Mouse (Mus musculus): ENCODE results near the gene Omp. TPM values are rescaled to one million over a fixed set of nuclear protein-coding genes. Genes with fewer than 3 reads are reported as not detected.
A peak's percentile ranks its signal among the peaks of the same experiment; 100 is the strongest.

Gene Omp
- polyA plus RNA-seq, 1 experiment from 2014 or later = 0.37 TPM

DNA sequence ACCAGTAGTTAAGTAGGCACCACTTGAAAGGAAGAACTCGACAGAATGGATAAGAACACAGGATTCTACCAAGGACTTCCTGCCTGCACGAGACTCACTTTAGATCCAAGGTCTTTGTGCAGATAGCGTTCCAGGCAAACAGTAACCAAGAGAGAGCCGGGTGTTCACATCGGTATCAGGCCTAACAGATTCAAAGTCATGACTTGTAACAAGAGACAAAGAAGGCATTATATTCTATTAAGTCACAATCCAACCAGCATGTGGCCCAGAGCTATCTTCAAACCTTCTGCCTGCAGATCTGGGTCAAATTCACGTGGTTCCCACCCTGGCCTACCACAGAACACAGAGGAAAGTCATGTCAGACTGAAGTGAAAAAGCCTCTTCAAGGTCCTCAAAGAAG, 30.6 kb downstream of the Omp start:
- 47% methylated on average over 6 of the region's 6 CpGs for WGBS
- 0 out of 2 replicates have a peak, but pooled peaks cover 5% of the 10 kb centered on the region for H3K27me3 ChIP-seq (replicated peaks; ENCODE audit: control insufficient read depth, insufficient read depth, low read length)
- 0 out of 2 replicates have a peak overlapping the region, but pooled peaks have one; percentile 6 for H3K9ac ChIP-seq (ENCODE audit: low read depth, low read length)
- no peak overlapping the region for H3K4me2 ChIP-seq (ENCODE audit: low read depth, low read length)
- no peaks in the 10 kb centered on the region for H3K36me3 ChIP-seq (ENCODE audit: control insufficient read depth, insufficient read depth, low read length)
- 0 out of 2 replicates have a peak overlapping the region, but pooled peaks have one; percentile 11 for H3K27ac ChIP-seq (ENCODE audit: low read length)
- no peak overlapping the region for H3K4me3 ChIP-seq (ENCODE audit: low read length)
- H3K9me3 ChIP-seq (ENCODE audit: control insufficient read depth, low read length) = no peaks in the 10 kb centered on the region
- no peak for ATAC-seq
- peaks cover 16% of the 10 kb centered on the region for H3K4me1 ChIP-seq (ENCODE audit: control insufficient read depth, insufficient read depth, low read length)

DNA sequence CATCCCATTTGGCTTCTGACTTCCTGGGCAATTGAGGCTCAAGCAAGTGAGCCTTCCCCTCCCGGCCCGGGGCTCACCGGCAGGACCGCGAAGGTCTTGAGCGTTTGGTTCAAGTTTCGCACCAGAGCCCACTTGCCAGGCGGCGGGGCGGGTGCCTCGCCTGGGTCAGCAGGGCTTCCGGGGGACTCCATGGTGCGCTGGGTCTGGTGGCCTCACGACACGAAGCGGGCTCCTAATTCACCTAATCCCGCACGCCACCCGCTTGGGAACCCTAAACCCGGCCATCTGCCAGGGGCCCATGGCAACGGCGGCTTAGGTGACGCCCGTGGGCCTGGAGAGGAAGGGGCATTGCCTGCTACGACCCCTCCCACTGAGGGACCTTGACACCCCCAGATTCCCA, 34.1 kb downstream of the Omp start:
- Histone ChIP-seq H3K9me3 (ENCODE audit: control insufficient read depth, low read length) (no peaks in the 10 kb centered on the region), H3K27me3 (replicated peaks; ENCODE audit: control insufficient read depth, insufficient read depth, low read length) (0 out of 2 replicates have a peak, but pooled peaks cover 5% of the 10 kb centered on the region), H3K36me3 (ENCODE audit: control insufficient read depth, insufficient read depth, low read length) (no peaks in the 10 kb centered on the region), H3K27ac (ENCODE audit: low read length) (no peak overlapping the region), H3K4me2 (ENCODE audit: low read depth, low read length) (peak overlapping the region; percentile 44), H3K4me3 (ENCODE audit: low read length) (peak overlapping the region; percentile 21), H3K4me1 (ENCODE audit: control insufficient read depth, insufficient read depth, low read length) (peaks cover 8% of the 10 kb centered on the region), H3K9ac (ENCODE audit: low read depth, low read length) (peak overlapping the region; percentile 53)
- 15% methylated on average over 25 of the region's 25 CpGs for WGBS
- ATAC-seq = no peak

DNA sequence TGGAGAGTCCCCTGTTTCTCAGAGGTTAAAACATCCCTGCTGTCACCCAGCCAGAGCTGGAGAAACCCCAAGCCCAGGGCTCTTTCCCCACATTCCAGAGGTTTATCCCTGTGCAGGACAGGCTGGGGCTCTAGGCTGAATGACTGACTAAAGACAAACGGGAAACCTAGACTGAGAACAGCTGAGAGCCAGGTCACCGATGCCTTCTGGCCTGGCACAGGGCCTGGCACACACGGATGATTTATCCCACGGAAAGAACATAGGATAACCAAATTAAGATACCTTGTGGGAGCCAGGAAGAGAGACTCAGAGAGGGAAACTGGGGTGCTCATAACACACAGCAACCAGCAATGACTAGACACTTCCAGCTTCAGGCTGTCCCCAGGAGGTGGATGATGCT, 35.5 kb downstream of the Omp start:
- H3K4me1 ChIP-seq (ENCODE audit: control insufficient read depth, insufficient read depth, low read length) = peaks cover 18% of the 10 kb centered on the region

GRCm38 (mm10) chr7:98108636-98109430, 36.5 kb downstream of the Omp start:
- no peak overlapping the region for H3K4me3 ChIP-seq (ENCODE audit: low read length)
- H3K9ac ChIP-seq (ENCODE audit: low read depth, low read length) = no peak overlapping the region
- no peak for ATAC-seq
- H3K36me3 ChIP-seq (ENCODE audit: control insufficient read depth, insufficient read depth, low read length) = no peaks in the 10 kb centered on the region
- WGBS = 80% methylated on average over 16 of the region's 16 CpGs
- 0 out of 2 replicates have a peak, but pooled peaks cover 5% of the 10 kb centered on the region for H3K27me3 ChIP-seq (replicated peaks; ENCODE audit: control insufficient read depth, insufficient read depth, low read length)
- H3K27ac ChIP-seq (ENCODE audit: low read length) = no peak overlapping the region
- no peak overlapping the region for H3K4me2 ChIP-seq (ENCODE audit: low read depth, low read length)
- H3K4me1 ChIP-seq (ENCODE audit: control insufficient read depth, insufficient read depth, low read length) = peaks cover 19% of the 10 kb centered on the region
- H3K9me3 ChIP-seq (ENCODE audit: control insufficient read depth, low read length) = no peaks in the 10 kb centered on the region

More for the DNA sequence above, 35.5 kb downstream of the Omp start:
- H3K27me3 ChIP-seq (replicated peaks; ENCODE audit: control insufficient read depth, insufficient read depth, low read length) = 0 out of 2 replicates have a peak, but pooled peaks cover 5% of the 10 kb centered on the region
- H3K27ac ChIP-seq (ENCODE audit: low read length) = no peak overlapping the region
- H3K9me3 ChIP-seq (ENCODE audit: control insufficient read depth, low read length) = no peaks in the 10 kb centered on the region
- ATAC-seq = no peak
- H3K4me2 ChIP-seq (ENCODE audit: low read depth, low read length) = no peak overlapping the region
- 73% methylated on average over 4 of the region's 4 CpGs for WGBS
- H3K9ac ChIP-seq (ENCODE audit: low read depth, low read length) = no peak overlapping the region
- no peak overlapping the region for H3K4me3 ChIP-seq (ENCODE audit: low read length)
- no peaks in the 10 kb centered on the region for H3K36me3 ChIP-seq (ENCODE audit: control insufficient read depth, insufficient read depth, low read length)

DNA sequence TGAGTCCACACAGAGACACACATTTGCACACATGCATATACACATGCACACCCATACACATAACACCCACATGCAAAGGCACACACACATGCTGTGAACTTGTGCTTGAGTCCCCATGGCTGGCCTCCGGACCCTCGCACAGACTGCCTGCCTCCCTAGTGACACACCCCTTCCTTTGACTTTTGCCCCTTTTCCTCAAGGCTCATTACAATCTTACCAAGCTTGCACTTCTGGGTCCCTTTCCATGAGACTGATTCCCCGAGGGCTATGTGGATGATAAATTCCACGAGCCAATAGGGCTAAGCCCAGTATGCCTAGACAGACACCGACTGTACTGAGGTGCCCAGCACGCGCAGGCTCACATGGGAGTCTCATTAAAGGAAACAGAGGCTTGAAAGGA, 39.0 kb downstream of the Omp start:
- peak overlapping the region; percentile 96 for H3K27ac ChIP-seq (ENCODE audit: low read length)
- H3K9ac ChIP-seq (ENCODE audit: low read depth, low read length) = peak overlapping the region; percentile 67
- 0 out of 2 replicates have a peak, but pooled peaks cover 1% of the 10 kb centered on the region for H3K27me3 ChIP-seq (replicated peaks; ENCODE audit: control insufficient read depth, insufficient read depth, low read length)
- peak; percentile 36 for ATAC-seq
- H3K4me2 ChIP-seq (ENCODE audit: low read depth, low read length) = peak overlapping the region; percentile 51
- no peaks in the 10 kb centered on the region for H3K36me3 ChIP-seq (ENCODE audit: control insufficient read depth, insufficient read depth, low read length)
- H3K4me1 ChIP-seq (ENCODE audit: control insufficient read depth, insufficient read depth, low read length) = peaks cover 24% of the 10 kb centered on the region
- H3K9me3 ChIP-seq (ENCODE audit: control insufficient read depth, low read length) = no peaks in the 10 kb centered on the region
- 0 out of 2 replicates have a peak overlapping the region, but pooled peaks have one; percentile 3 for H3K4me3 ChIP-seq (ENCODE audit: low read length)
- WGBS = 65% methylated on average over 7 of the region's 7 CpGs

DNA sequence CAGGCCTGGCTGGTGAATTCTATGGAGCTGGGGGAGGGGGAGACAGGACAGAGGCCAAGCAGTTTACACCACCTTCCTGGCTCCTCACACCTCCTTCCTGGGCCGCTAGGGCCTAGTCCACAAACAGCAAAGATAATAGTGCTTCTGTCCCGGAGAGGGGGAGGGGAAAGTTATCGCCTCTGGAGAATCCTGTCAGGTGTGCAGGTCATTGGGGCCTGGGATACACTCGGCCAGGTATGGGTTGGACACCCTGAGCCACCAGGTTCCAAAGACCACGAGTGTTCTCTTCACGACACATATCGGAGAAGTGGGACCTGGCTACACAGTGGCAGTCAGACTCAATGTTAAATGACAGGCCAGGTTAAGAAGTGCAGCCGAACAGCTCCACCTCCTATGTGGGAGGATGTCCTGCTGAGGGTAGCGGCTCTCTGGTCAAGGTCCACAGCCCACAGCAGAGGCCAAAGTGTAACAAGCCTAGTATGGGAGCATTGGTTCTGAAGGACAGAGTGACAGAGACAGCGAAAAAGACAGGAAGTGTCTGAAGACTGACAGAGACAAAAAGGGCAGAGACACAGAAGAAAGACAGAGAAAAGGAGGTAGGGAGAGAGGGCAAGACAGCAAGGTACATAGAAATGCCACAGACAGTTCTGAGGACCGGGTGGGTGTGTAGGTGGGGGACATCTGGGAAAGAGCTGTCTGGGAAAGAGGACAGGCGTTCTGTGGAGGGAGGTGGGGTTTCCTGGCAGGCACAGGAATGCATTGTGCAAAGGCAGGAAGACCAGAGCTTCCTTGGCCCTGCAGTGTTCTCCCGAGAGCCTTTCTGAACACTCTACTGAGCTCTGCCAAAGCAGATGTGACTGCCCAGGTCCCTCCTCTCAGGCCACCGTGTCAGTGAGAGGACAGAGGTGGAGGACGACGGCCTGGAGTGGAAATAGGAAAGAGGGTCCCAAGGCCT, 40.5 kb downstream of the Omp start:
- Histone ChIP-seq H3K36me3 (ENCODE audit: control insufficient read depth, insufficient read depth, low read length) (no peaks in the 10 kb centered on the region), H3K9me3 (ENCODE audit: control insufficient read depth, low read length) (no peaks in the 10 kb centered on the region), H3K27ac (ENCODE audit: low read length) (peak overlapping the region; percentile 96), H3K4me1 (ENCODE audit: control insufficient read depth, insufficient read depth, low read length) (peaks cover 23% of the 10 kb centered on the region), H3K9ac (ENCODE audit: low read depth, low read length) (peak overlapping the region; percentile 67), H3K4me3 (ENCODE audit: low read length) (peak overlapping the region; percentile 29), H3K27me3 (replicated peaks; ENCODE audit: control insufficient read depth, insufficient read depth, low read length) (no peaks in the 10 kb centered on the region), H3K4me2 (ENCODE audit: low read depth, low read length) (peak overlapping the region; percentile 51)
- peak; percentile 85 for ATAC-seq
- WGBS = 50% methylated on average over 16 of the region's 16 CpGs

- Histone ChIP-seq H3K27me3 (replicated peaks; ENCODE audit: control insufficient read depth, insufficient read depth, low read length) (no peaks in the 10 kb centered on the region), H3K9ac (ENCODE audit: low read depth, low read length) (peak overlapping the region; percentile 67; the same call in 1 of the 2 replicates), H3K27ac (ENCODE audit: low read length) (peak overlapping the region; percentile 96), H3K4me2 (ENCODE audit: low read depth, low read length) (0 out of 2 replicates have a peak overlapping the region, but pooled peaks have one; percentile 51), H3K9me3 (ENCODE audit: control insufficient read depth, low read length) (no peaks in the 10 kb centered on the region), H3K36me3 (ENCODE audit: control insufficient read depth, insufficient read depth, low read length) (no peaks in the 10 kb centered on the region), H3K4me3 (ENCODE audit: low read length) (no peak overlapping the region), H3K4me1 (ENCODE audit: control insufficient read depth, insufficient read depth, low read length) (peaks cover 19% of the 10 kb centered on the region)
- WGBS = 60% methylated on average over 5 of the region's 5 CpGs
- ATAC-seq = no peak
Measured at GRCm38 (mm10) chr7:98103942-98104292, 41.4 kb downstream of the Omp start.

- Histone ChIP-seq H3K9ac (ENCODE audit: low read depth, low read length) (peak overlapping the region; percentile 67), H3K4me1 (ENCODE audit: control insufficient read depth, insufficient read depth, low read length) (peaks cover 18% of the 10 kb centered on the region), H3K9me3 (ENCODE audit: control insufficient read depth, low read length) (no peaks in the 10 kb centered on the region), H3K36me3 (ENCODE audit: control insufficient read depth, insufficient read depth, low read length) (no peaks in the 10 kb centered on the region), H3K27me3 (replicated peaks; ENCODE audit: control insufficient read depth, insufficient read depth, low read length) (no peaks in the 10 kb centered on the region), H3K4me2 (ENCODE audit: low read depth, low read length) (peak overlapping the region; percentile 49), H3K27ac (ENCODE audit: low read length) (peak overlapping the region; percentile 96), H3K4me3 (ENCODE audit: low read length) (peak overlapping the region; percentile 34)
- WGBS = 10% methylated on average over 26 of the region's 26 CpGs
- ATAC-seq = peak; percentile 54
Measured at GRCm38 (mm10) chr7:98103002-98103941, 42.0 kb downstream of the Omp start.
